Mouse (Mus musculus) erythroblast, embryonic 14.5 days (primary cell): ENCODE measurements around the gene Slc9a6.

ENCODE experiments used
- GATA1 ChIP-seq: IDR thresholded peaks from 2 replicates; pipeline ENCODE4 v1.6.1; 2012; ENCODE audit warnings: low read length, inconsistent platforms, mixed read lengths
- TAL1 ChIP-seq: IDR thresholded peaks from 3 replicates; pipeline ENCODE4 v1.6.1; 2012; ENCODE audit warnings: low read length, inconsistent platforms, mixed read lengths

GRCm38 (mm10) chrX:56697199-56697780 is 87.7 kb downstream of the Slc9a6 start:
- no peak for TF ChIP-seq TAL1
- TF ChIP-seq GATA1 = no peak
